Mouse (Mus musculus) heart, postnatal 0 days (tissue): ENCODE data around the gene Syngr1. TPM values are rescaled to one million over a fixed set of nuclear protein-coding genes. Genes with fewer than 3 reads are reported as not detected.
A peak's percentile ranks its signal among the peaks of the same experiment; 100 is the strongest.

ENCODE experiments used
- ATAC-seq: fragments of 200-750 bp; cut with Nextera tagmentation; 2 replicates; pipeline ENCODE4 v1.8.0; 2017; ENCODE audit warnings: low read depth, moderate number of reproducible peaks, moderate library complexity; ENCODE audit not compliant: insufficient read depth
- DNase-seq: peaks from one replicate; pipeline ENCODE4 v3.0.0-alpha.2; 2016; ENCODE audit warnings: low spot score
- H3K27ac ChIP-seq: fragments of 300-500 bp; sonication (generic); 2 replicates; pipeline ENCODE4 v1.5.1; 2014; ENCODE audit warnings: low read depth, mild to moderate bottlenecking
- H3K27me3 ChIP-seq: fragments of 300-500 bp; sonication (generic); 2 replicates; pipeline ENCODE4 v1.6.1; 2014; ENCODE audit warnings: low read length, mixed read lengths; ENCODE audit not compliant: control insufficient read depth, insufficient read depth
- H3K36me3 ChIP-seq: fragments of 300-500 bp; sonication (generic); replicated peaks from 2 replicates; pipeline ENCODE4 v1.6.1; 2014; ENCODE audit warnings: low read length, mixed read lengths; ENCODE audit not compliant: control insufficient read depth, insufficient read depth
- H3K4me1 ChIP-seq: fragments of 300-500 bp; sonication (generic); 2 replicates; pipeline ENCODE4 v1.6.1; 2014; ENCODE audit warnings: antibody characterized with exemption; ENCODE audit not compliant: control insufficient read depth, insufficient read depth
- H3K4me2 ChIP-seq: fragments of 300-500 bp; sonication (generic); 2 replicates; pipeline ENCODE4 v1.6.1; 2014; ENCODE audit warnings: low read depth, mild to moderate bottlenecking, low read length, moderate library complexity
- H3K4me3 ChIP-seq: fragments of 300-500 bp; sonication (generic); 2 replicates; pipeline ENCODE4 v1.5.1; 2014; ENCODE audit warnings: low read depth, low read length
- H3K9ac ChIP-seq: fragments of 300-500 bp; sonication (generic); replicated peaks from 2 replicates; pipeline ENCODE4 v1.6.1; 2014; ENCODE audit warnings: low read depth, low read length, mixed read lengths
- H3K9me3 ChIP-seq: fragments of 300-500 bp; sonication (generic); replicated peaks from 2 replicates; pipeline ENCODE4 v1.6.1; 2016; ENCODE audit warnings: low read length; ENCODE audit not compliant: control insufficient read depth
- CTCF ChIP-seq: IDR thresholded peaks from 2 replicates; pipeline ENCODE4 v1.5.1; 2016; ENCODE audit warnings: antibody characterized with exemption, control low read depth, low read depth
- EP300 ChIP-seq: IDR thresholded peaks from 2 replicates; pipeline ENCODE4 v1.6.1; 2016; ENCODE audit warnings: antibody characterized with exemption, low read depth
- WGBS: fragments of 180-500 bp; shearing (Covaris S2); extraction: QIAGEN DNeasy Blood & Tissue Kit; methylation state at CpG from one replicate; pipeline ENCODE4 v1.1.7; 2014; 5-methylcytosine and 5-hydroxymethylcytosine counted together
- polyA plus RNA-seq: library from polyadenylated mRNA; unstranded; fragments of >200 nt; fragmentation: Nextera tagmentation; extraction: Ambion mirVana; gene quantifications from 2 replicates; pipeline ENCODE4 v1.2.1, GENCODE M21; 2015
- total RNA-seq: library from RNA; depleted of rRNA; stranded (reverse); fragments of >200 nt; gene quantifications from 2 replicates; pipeline ENCODE4 v1.2.3, GENCODE M21; 2014; ENCODE audit warnings: low replicate concordance

Gene Syngr1
- total and polyA plus RNA-seq, 2 experiments from 2014 or later = 140 to 144 TPM

DNA sequence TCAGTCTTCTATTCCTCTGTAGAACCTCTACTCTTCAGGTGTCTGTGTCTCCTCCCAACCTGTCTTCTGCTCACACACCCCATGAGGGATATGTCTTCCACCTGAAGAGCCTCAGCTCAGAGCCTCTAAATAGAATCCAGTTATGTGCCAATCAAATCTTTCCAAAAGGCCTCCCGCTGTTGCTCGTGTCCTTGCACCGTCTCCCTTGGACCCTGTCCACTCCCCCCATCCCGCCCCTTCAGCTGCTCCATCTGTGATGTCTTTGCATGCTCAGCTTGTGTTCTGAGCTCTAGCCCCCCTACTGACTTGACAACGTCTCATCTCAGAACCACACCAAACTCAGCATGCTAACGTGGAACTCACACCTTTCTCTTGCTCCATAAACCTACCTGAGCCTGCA lies 40.3 kb downstream of the Syngr1 start:
- no peak for TF ChIP-seq CTCF
- no peak for TF ChIP-seq EP300
- H3K4me3 ChIP-seq = no peak overlapping the region
- H3K27ac ChIP-seq = no peak overlapping the region
- H3K9me3 ChIP-seq = no peaks in the 10 kb centered on the region
- ATAC-seq = no peak
- no peaks in the 10 kb centered on the region for H3K27me3 ChIP-seq
- H3K36me3 ChIP-seq = no peaks in the 10 kb centered on the region
- WGBS = 60% methylated on average over 6 of the region's 6 CpGs
- no peak for DNase-seq
- H3K9ac ChIP-seq = no peak overlapping the region
- H3K4me1 ChIP-seq = peaks cover 20% of the 10 kb centered on the region
- H3K4me2 ChIP-seq = no peak overlapping the region

DNA sequence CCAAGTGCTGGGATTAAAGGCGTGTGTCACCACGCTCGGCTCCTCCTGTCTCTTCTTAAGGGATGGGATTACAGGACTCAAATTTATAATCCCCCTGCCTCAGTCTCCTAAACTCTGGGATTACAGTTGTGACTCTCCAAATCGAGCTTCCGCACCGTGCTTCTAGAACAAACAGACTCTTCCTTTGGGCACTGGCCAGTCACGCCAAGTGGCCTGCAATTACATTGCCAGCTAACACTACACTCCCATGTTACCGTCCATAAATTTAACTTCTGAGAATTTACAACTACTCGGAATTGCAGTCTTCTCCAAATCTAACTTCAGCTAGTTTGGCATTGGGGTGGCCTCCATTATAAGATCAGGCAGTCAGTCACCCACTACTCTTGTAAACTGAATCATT lies 41.3 kb downstream of the Syngr1 start:
- Histone ChIP-seq H3K36me3 (no peaks in the 10 kb centered on the region), H3K4me1 (peaks cover 23% of the 10 kb centered on the region), H3K27me3 (no peaks in the 10 kb centered on the region), H3K9ac (peak overlapping the region; percentile 81), H3K9me3 (no peaks in the 10 kb centered on the region), H3K4me2 (peak overlapping the region; percentile 70), H3K4me3 (peak overlapping the region; percentile 73), H3K27ac (peak overlapping the region; percentile 99)
- ATAC-seq (no peak), DNase-seq (no peak)
- TF ChIP-seq EP300 (no peak), CTCF (no peak)
- WGBS = 77% methylated on average over 9 of the region's 9 CpGs

DNA sequence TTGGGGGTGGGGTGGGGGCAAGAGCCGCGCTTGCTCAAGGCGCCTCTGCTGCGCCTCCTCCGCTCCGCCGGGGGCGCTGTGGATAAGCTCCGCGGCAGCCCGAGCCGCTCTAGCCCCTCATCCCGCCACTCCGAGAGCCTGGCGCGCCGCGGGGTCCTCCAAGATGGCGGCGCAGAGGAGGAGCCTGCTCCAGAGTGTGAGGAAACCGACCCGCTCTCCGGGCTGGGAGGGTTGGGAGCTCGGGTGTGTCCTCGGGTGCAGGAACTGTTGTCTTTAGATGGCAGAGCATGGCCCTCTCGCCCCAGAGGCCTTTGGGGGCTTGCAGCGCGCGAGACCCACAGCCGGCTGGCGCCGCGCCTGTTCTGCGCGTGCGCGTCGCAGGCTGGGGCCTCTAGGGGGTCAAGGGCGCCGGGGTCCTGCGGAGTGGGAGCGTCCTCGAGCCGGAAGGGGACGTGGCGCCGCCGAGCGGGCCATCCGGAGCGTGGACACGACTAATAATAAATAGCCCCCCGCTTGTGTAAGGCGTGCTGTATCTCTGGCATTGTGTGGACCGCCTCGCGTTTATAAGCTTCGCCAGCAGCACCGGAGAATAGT lies 42.0 kb downstream of the Syngr1 start, which contains the start of gene Tab1:
Tab1 (plus strand) TSS at position 135 of the 594 bp plus-strand sequence.
- no peaks in the 10 kb centered on the region for H3K9me3 ChIP-seq
- WGBS = under 1% methylated on average over 58 of the region's 59 CpGs
- H3K4me1 ChIP-seq = peaks cover 23% of the 10 kb centered on the region
- no peaks in the 10 kb centered on the region for H3K27me3 ChIP-seq
- no peaks in the 10 kb centered on the region for H3K36me3 ChIP-seq
- peak within 1 kb of the TSS; percentile 73 for H3K4me3 ChIP-seq
- ATAC-seq (peak; percentile 92), DNase-seq (peak; percentile 95)
- TF ChIP-seq CTCF (peak; percentile 75), EP300 (peak; percentile 79; the same call in 1 of the 2 replicates)
- H3K27ac ChIP-seq = peak within 1 kb of the TSS; percentile 99
- H3K4me2 ChIP-seq = peak within 1 kb of the TSS; percentile 70
- H3K9ac ChIP-seq = peak within 1 kb of the TSS; percentile 81

GRCm38 (mm10) chr15:80133682-80134449 lies 42.7 kb downstream of the Syngr1 start:
- Histone ChIP-seq H3K9me3 (no peaks in the 10 kb centered on the region), H3K9ac (peak overlapping the region; percentile 81), H3K4me3 (peak overlapping the region; percentile 73), H3K4me1 (peaks cover 30% of the 10 kb centered on the region), H3K27me3 (no peaks in the 10 kb centered on the region), H3K27ac (peak overlapping the region; percentile 99), H3K36me3 (no peaks in the 10 kb centered on the region), H3K4me2 (peak overlapping the region; percentile 70)
- WGBS = 6% methylated on average over 14 of the region's 14 CpGs
- peak; percentile 4; the same call in 1 of the 2 replicates for ATAC-seq
- peak; percentile 37 for DNase-seq
- TF ChIP-seq CTCF (no peak), EP300 (no peak; the same call in 1 of the 2 replicates)

DNA sequence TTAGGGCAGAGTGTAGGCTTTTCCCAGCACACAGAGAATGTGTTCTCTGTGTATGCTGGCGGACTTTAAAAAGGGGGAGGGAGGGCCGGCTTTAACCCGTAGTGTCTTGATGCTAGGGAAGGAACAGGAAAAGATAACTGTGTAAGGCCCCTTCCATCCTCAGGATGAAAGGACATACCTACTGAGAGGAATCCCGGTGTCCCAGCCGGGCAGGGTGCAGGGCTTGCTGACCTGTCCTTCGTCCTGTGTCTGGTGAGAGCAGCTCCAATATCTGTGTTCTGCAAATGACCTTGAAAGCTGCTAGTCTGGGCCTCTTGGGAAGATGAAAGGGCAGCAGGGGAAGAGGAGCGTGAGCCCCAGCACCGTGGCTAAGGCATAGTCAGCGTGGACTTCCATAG lies 43.3 kb downstream of the Syngr1 start:
- DNase-seq (peak; percentile 59), ATAC-seq (0 out of 2 replicates have a peak, but pooled peaks have one; percentile 6)
- TF ChIP-seq EP300 = no peak
- no peak for TF ChIP-seq CTCF
- Histone ChIP-seq H3K4me3 (peak overlapping the region; percentile 73), H3K36me3 (no peaks in the 10 kb centered on the region), H3K9ac (peak overlapping the region; percentile 81), H3K4me2 (peak overlapping the region; percentile 70), H3K4me1 (peaks cover 36% of the 10 kb centered on the region), H3K27me3 (no peaks in the 10 kb centered on the region), H3K27ac (peak overlapping the region; percentile 99), H3K9me3 (no peaks in the 10 kb centered on the region)
- WGBS = 11% methylated on average over 9 of the region's 9 CpGs
